Mouse (Mus musculus): Measurements from ENCODE around the gene Mup10.
"Not testable (repeated sequence)": the region's sequence is repeated elsewhere in the genome, so short reads cannot be mapped to it uniquely, and the experiment has no call there.

The Mup10 gene

DNA sequence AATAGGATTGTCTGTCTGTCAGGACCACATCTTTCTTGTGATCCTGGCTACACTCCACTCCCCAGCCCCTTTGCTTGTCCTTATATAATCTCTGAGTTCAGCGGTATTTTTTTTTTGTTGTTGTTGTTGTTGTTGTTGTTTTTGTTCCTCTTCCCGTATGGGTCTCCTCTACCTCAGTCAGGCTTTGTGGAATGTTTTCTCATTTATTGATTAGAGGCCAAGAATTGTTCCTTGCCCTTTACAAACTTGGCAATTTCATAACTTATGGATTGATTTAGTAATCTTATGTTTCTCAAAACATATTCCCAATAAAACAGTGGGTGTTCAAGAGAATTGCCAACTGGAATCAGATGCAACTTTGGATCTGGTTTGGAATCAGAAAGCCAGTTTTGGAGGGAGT lies at the start of gene Mup10:
TSS of gene Mup10 (minus strand) at position 101 of the 400 bp plus-strand sequence.
- DNase-seq (ENCODE audit: low read depth, low spot score), result not testable (repeated sequence)

Measured in skeletal muscle tissue, adult 2 months (tissue).